Mouse (Mus musculus) heart, embryonic 15.5 days (tissue): Measurements from ENCODE around the gene Bglap3. TPM values are rescaled to one million over a fixed set of nuclear protein-coding genes. Genes with fewer than 3 reads are reported as not detected.
"Not testable (repeated sequence)": the region's sequence is repeated elsewhere in the genome, so short reads cannot be mapped to it uniquely, and the experiment has no call there.

Experiments used
- ATAC-seq: fragments of 200-750 bp; cut with Nextera tagmentation; replicated peaks from 2 replicates; pipeline ENCODE4 v1.8.0; 2017; ENCODE audit warnings: low read depth, moderate TSS enrichment; ENCODE audit not compliant: insufficient number of reproducible peaks, insufficient read depth, low FRiP score
- H3K27ac ChIP-seq: fragments of 300-500 bp; sonication (generic); 2 replicates; pipeline ENCODE4 v1.5.1; 2015; ENCODE audit warnings: mild to moderate bottlenecking, inconsistent platforms
- H3K27me3 ChIP-seq: fragments of 300-500 bp; sonication (generic); 2 replicates; pipeline ENCODE4 v1.6.1; 2015; ENCODE audit warnings: inconsistent platforms
- H3K36me3 ChIP-seq: fragments of 300-500 bp; sonication (generic); 2 replicates; pipeline ENCODE4 v1.6.1; 2015; ENCODE audit warnings: mild to moderate bottlenecking, inconsistent platforms
- H3K4me1 ChIP-seq: fragments of 300-500 bp; sonication (generic); replicated peaks from 2 replicates; pipeline ENCODE4 v1.6.1; 2015; ENCODE audit warnings: inconsistent platforms
- H3K4me2 ChIP-seq: fragments of 300-500 bp; sonication (generic); 2 replicates; pipeline ENCODE4 v1.6.1; 2015; ENCODE audit warnings: inconsistent platforms, mild to moderate bottlenecking, moderate library complexity
- H3K4me3 ChIP-seq: fragments of 300-500 bp; sonication (generic); 2 replicates; pipeline ENCODE4 v1.5.1; 2015; ENCODE audit warnings: mild to moderate bottlenecking, inconsistent platforms
- H3K9ac ChIP-seq: fragments of 300-500 bp; sonication (generic); 2 replicates; pipeline ENCODE4 v1.6.1; 2015; ENCODE audit warnings: mild to moderate bottlenecking, inconsistent platforms
- H3K9me3 ChIP-seq: fragments of 300-500 bp; sonication (generic); replicated peaks from 2 replicates; pipeline ENCODE4 v1.6.1; 2016; ENCODE audit warnings: inconsistent platforms
- WGBS: fragments of 180-500 bp; shearing (Covaris S2); methylation state at CpG from one replicate; pipeline ENCODE4 v1.1.7; 2015; ENCODE audit warnings: mixed read lengths; 5-methylcytosine and 5-hydroxymethylcytosine counted together
- polyA plus RNA-seq: library from polyadenylated mRNA; unstranded; fragments of >200 nt; fragmentation: Nextera tagmentation; extraction: Ambion mirVana; gene quantifications from 2 replicates; pipeline ENCODE4 v1.2.1, GENCODE M21; 2015

Gene Bglap3
- polyA plus RNA-seq, 1 experiment from 2014 or later = not detected

DNA sequence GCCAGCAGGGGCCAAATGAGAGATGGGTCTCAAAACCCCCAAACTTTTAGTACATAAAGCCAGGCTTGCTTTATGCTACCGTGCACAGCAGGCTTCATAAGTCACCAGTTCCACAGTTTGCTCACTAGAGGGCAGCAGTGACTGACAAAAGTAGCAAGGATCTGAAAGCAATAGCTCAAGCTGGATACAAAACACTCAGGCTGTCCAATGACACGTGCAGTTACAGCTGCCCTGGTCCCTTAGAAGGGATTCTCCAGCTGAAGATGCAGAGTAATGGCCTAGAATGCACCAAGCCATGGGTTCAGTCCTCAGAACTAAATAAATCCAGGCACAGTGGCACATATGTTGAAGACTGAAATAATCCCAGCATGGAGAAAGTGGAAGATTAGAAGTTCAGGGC lies 34.5 kb upstream of the Bglap3 start:
- Histone ChIP-seq H3K4me1 (peaks cover 31% of the 10 kb centered on the region), H3K9me3 (no peaks in the 10 kb centered on the region), H3K4me2 (no peak overlapping the region), H3K27me3 (no peaks in the 10 kb centered on the region), H3K27ac (no peak overlapping the region), H3K9ac (no peak overlapping the region), H3K36me3 (peaks cover 8% of the 10 kb centered on the region; the same call in 1 of the 2 replicates), H3K4me3 (no peak overlapping the region)
- 0% methylated on average over 2 of the region's 2 CpGs for WGBS
- no peak for ATAC-seq

DNA sequence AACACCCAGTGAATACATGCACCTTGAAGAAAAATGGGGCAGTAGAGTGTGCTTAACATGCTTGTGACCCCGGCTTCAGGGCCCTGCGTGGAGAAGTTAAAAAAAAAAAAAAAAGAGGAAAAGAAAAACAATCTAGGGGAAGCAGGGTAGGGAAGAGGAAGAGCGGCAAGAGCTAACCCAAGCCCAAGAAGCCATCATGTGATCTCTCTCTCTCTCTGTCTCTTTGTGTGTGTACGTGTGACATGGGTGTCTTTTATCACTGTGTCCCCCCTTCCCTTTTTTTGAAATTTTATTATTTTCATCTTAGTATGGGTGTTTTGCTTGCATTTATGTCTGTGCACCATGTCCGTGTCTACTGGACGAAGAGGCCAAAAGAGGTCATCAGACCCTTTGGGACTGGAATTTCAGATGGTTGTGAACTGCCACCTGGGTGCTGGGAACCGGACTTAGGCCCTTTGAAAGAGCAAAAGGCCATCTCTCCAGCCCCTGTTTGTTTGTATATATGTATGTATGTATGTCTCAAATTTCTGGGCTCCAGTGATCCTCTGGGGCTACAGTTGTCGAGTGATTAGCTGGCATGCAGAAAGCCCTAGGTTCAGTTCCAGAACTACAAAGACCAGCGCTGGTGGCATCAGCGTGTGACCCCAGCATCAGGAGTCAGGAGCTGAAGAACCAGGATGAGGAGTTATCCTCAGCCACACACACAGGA lies 31.1 kb upstream of the Bglap3 start:
- H3K27ac ChIP-seq = no peak overlapping the region
- no peaks in the 10 kb centered on the region for H3K27me3 ChIP-seq
- H3K4me1 ChIP-seq = peaks cover 15% of the 10 kb centered on the region
- H3K9ac ChIP-seq = no peak overlapping the region
- no peaks in the 10 kb centered on the region for H3K9me3 ChIP-seq
- 89% methylated on average over 10 of the region's 10 CpGs for WGBS
- H3K4me2 ChIP-seq = no peak overlapping the region
- no peak overlapping the region for H3K4me3 ChIP-seq
- peaks cover 6% of the 10 kb centered on the region; the same call in 1 of the 2 replicates for H3K36me3 ChIP-seq
- ATAC-seq = no peak

DNA sequence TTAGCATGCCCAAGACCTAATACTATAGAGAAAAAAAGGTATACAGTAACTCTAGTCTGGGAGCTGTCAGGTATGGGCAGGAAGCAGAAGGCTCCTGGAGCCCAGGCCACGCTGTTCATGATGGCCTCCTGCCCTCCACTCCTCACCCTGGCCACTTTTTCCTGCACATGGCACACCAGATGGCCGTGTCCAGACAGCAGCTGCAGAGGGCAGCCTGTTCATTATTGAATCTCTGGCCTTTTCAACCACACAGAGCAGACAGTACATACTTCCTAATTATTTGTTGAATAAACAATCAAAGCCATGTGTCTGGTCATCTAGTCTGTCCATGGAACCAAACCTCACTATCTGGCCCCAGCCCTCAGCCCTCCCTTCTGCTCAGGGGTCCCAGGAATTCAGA lies 26.1 kb upstream of the Bglap3 start:
- Histone ChIP-seq H3K27ac (no peak overlapping the region), H3K9ac (no peak overlapping the region), H3K4me1 (no peaks in the 10 kb centered on the region), H3K36me3 (peaks cover 17% of the 10 kb centered on the region), H3K4me2 (no peak overlapping the region), H3K4me3 (no peak overlapping the region), H3K9me3 (no peaks in the 10 kb centered on the region), H3K27me3 (no peaks in the 10 kb centered on the region)
- 82% methylated on average over 2 of the region's 2 CpGs for WGBS
- no peak for ATAC-seq

DNA sequence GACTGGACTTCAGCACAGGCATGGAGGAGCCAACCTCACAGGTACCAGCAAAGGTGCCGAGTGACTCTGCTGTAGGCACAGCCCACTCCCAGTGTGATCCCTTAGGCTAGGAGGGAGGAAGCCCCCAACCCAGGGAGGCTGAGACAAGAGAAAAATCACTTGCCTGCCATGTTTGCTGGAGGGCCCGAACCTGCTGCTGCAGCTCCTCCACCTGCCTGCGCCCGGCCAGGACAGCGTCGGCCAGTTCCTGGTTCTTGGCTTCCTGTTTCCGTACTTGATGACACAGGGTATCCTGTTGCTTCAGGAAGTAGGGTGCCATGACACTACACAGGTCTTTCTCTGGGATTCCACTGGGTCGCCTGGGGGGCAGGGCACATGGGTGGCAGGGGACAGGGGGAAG lies 23.2 kb upstream of the Bglap3 start:
- no peak overlapping the region for H3K9ac ChIP-seq
- 89% methylated on average over 8 of the region's 8 CpGs for WGBS
- H3K4me1 ChIP-seq = no peaks in the 10 kb centered on the region
- peaks cover 15% of the 10 kb centered on the region for H3K36me3 ChIP-seq
- H3K4me2 ChIP-seq = no peak overlapping the region
- H3K4me3 ChIP-seq = no peak overlapping the region
- H3K27ac ChIP-seq = no peak overlapping the region
- H3K9me3 ChIP-seq = no peaks in the 10 kb centered on the region
- ATAC-seq = no peak
- no peaks in the 10 kb centered on the region for H3K27me3 ChIP-seq

DNA sequence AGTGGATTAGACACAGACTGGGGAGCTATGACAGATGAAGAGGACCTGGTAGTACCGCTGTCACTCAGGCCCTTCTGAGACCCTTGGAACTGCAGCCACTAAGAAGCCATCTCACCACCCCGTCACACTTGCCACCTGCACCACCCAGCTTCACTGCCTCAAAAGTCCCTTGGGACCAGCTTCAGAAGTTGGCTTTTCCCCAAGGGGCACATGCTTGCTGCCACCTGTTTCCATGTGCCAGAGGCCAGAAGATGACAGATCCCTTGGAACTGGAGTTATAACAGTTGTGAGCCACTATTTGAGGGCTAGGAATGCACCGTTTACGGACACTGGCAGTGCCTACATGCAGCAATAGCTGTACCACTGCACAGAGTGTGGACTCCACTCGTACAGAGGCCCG lies 22.7 kb upstream of the Bglap3 start:
- ATAC-seq = no peak
- Histone ChIP-seq H3K9me3 (no peaks in the 10 kb centered on the region), H3K4me3 (no peak overlapping the region), H3K9ac (no peak overlapping the region), H3K4me1 (no peaks in the 10 kb centered on the region), H3K27ac (no peak overlapping the region), H3K4me2 (no peak overlapping the region), H3K27me3 (no peaks in the 10 kb centered on the region), H3K36me3 (peaks cover 17% of the 10 kb centered on the region)
- 93% methylated on average over 6 of the region's 6 CpGs for WGBS

DNA sequence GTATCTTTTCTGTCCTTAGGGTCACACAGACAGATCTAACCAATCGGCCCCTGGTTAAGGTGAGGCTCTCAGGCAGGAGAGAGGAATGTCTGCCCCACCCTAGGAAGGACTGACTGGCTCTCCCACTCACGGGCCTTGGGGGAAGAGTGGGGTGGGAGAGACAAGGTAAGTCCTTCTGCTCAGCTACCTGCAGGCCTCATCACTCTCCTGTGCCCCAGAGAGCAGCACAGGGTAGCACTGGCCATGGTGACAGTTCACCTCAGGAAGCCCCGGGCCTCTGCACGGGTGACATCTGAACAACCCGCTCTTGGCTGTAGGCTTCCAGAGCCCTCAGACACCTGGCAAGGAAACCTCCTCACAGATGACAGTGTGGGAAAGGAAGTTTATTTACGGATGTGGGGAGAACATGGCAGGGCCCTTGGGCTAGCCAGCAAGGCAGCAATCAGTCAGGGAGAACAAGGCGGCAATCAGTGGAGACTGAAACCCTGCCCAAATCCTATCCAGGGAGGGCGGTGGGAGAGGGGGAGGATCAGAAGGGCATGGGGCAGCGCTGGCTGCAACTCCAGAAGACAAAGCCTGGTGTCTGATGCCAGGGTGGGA lies 21.3 kb upstream of the Bglap3 start:
- WGBS = 79% methylated on average over 9 of the region's 9 CpGs

DNA sequence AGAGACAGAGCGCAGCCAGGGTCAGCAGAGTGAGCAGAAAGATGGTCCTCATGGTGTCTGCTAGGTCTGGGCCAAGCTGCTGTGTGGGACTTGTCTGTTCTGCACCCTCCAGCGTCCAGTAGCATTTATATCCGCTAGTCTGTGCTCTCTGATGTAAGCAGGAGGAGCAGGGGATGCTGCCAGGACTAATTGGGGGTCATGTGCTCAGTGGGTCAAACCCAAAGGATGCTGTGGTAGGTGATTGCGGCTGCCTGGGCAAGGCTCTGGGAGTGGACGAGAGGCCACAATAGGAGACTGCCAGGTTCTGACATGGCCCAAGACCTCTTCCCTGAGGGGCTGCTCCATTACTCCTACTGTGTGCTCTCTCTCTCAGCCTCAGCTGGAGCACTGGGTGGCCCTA lies 11.8 kb upstream of the Bglap3 start, which contains the start of gene Bglap:
Gene Bglap, minus strand, starts transcription at position 101 of the 400 bp plus-strand sequence.
- no peak for ATAC-seq
- 75% methylated on average over 5 of the region's 5 CpGs for WGBS
- peaks cover 3% of the 10 kb centered on the region; the same call in 1 of the 2 replicates for H3K4me1 ChIP-seq

More for the DNA sequence above, 21.3 kb upstream of the Bglap3 start:
- Histone ChIP-seq H3K36me3 (peaks cover 17% of the 10 kb centered on the region), H3K4me2 (no peak overlapping the region), H3K9ac (no peak overlapping the region), H3K4me3 (no peak overlapping the region), H3K9me3 (no peaks in the 10 kb centered on the region), H3K27ac (no peak overlapping the region), H3K4me1 (no peaks in the 10 kb centered on the region), H3K27me3 (no peaks in the 10 kb centered on the region)
- 0 out of 2 replicates have a peak, but pooled peaks have one; percentile 35 for ATAC-seq

DNA sequence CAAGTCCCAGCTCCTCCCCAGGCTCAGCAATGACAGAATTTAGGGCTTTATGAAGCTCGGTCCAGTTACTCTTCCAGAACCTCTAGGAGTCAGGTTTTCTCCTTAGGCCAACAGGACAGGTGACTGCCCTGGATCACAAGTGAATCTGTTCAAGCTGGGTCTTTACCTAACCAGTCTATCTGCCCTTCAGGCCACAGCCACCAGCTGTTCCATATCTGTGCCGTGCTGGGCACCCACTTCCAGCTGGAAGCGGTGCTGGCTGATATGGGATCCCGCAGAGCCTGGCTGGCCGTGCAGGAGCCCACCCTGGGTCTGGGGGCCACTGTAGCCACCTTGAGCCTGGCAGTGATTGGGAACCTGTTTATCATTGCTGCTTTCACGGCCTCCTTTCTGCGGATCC lies 9.8 kb upstream of the Bglap3 start:
- H3K9me3 ChIP-seq, H3K36me3 ChIP-seq, H3K9ac ChIP-seq, H3K27ac ChIP-seq, ATAC-seq, H3K4me2 ChIP-seq, H3K27me3 ChIP-seq, H3K4me3 ChIP-seq, H3K4me1 ChIP-seq: not testable (repeated sequence)
- 57% methylated on average over 2 of the region's 7 CpGs for WGBS

More for the DNA sequence above, 11.8 kb upstream of the Bglap3 start, which contains the start of gene Bglap:
- no peak within 1 kb of the TSS for H3K4me2 ChIP-seq
- H3K36me3 ChIP-seq = no peaks in the 10 kb centered on the region
- H3K27me3 ChIP-seq = no peaks in the 10 kb centered on the region
- H3K27ac ChIP-seq = no peak within 1 kb of the TSS
- no peak within 1 kb of the TSS for H3K9ac ChIP-seq
- H3K4me3 ChIP-seq = no peak within 1 kb of the TSS
- no peaks in the 10 kb centered on the region for H3K9me3 ChIP-seq

DNA sequence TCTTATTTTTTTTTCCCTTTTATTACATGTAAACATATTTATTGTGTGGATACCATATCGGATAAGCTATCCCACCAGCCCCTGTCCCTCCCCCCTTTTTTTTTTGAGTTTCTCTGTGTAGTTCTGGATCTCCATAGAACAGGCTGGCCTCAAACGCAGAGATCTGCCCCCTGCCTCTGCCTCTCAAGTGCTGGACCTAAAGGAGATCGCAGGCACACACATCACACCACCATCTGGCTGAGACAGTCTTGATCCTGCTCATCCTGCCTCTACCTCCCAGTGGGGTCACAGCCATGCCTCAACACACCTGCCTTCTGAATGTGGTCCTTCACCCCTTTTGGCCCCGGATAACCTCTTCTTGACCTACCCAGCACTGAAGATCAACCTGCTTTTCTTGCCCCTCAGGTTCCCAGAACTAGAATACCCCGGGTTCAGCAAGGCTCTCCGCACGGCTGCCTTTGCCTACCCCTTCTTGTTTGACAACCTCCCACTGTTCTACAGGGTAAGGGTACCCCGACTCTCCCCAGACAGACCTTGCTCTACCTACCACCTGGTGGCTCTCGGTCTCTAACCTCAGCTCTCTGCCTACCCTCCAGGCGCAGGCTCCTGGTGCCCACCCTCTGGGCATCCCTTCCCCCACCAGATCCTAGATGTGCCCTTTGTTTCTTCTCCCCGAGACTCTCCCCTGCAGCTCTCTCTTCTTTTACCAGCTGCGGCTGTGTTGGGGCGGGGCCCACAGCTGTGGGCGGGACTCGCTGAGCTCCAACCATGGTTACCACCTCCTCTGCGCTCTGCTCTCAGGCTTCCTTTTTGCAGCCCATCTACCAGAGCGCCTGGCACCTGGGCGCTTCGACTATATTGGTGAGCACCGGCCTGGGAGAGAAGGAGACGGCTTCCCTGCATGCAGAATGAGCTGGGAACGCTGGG lies 9.1 kb upstream of the Bglap3 start:
- not testable (repeated sequence) for H3K27ac ChIP-seq

DNA sequence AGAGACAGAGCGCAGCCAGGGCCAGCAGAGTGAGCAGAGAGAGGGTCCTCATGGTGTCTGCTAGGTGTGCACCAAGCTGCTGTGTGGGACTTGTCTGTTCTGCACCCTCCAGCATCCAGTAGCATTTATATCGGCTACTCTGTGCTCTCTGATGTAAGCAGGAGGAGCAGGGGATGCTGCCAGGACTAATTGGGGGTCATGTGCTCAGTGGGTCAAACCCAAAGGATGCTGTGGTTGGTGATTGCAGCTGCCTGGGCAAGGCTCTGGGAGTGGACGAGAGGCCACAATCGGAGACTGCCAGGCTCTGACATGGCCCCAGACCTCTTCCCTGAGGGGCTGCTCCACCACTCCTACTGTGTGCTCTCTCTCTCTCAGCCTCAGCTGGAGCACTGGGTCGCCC lies 6.1 kb upstream of the Bglap3 start, which contains the start of gene Bglap2:
Gene Bglap2, minus strand, starts transcription at position 101 of the 400 bp plus-strand sequence.
- not testable (repeated sequence) for H3K4me2 ChIP-seq, H3K4me1 ChIP-seq, H3K36me3 ChIP-seq, H3K9ac ChIP-seq, ATAC-seq, H3K27me3 ChIP-seq, H3K27ac ChIP-seq, H3K4me3 ChIP-seq, H3K9me3 ChIP-seq
- WGBS = 76% methylated on average over 5 of the region's 5 CpGs

More for the DNA sequence above, 9.1 kb upstream of the Bglap3 start:
- peak; percentile 69; the same call in 1 of the 2 replicates for ATAC-seq
- H3K9me3 ChIP-seq, H3K9ac ChIP-seq, H3K36me3 ChIP-seq, H3K4me3 ChIP-seq, H3K27me3 ChIP-seq, H3K4me1 ChIP-seq: not testable (repeated sequence)
- 11% methylated on average over 20 of the region's 22 CpGs for WGBS
- H3K4me2 ChIP-seq = peak overlapping the region; percentile 52

DNA sequence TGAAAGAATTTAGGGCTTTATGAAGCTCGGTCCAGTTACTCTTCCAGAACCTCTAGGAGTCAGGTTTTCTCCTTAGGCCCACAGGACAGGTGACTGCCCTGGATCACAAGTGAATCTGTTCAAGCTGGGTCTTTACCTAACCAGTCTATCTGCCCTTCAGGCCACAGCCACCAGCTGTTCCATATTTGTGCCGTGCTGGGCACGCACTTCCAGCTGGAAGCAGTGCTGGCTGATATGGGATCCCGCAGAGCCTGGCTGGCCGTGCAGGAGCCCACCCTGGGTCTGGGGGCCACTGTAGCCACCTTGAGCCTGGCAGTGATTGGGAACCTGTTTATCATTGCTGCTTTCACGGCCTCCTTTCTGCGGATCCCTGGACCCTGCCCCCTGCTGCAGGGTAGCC lies 4.1 kb upstream of the Bglap3 start:
- not testable (repeated sequence) for H3K27ac ChIP-seq, H3K4me3 ChIP-seq, H3K9me3 ChIP-seq, ATAC-seq, H3K9ac ChIP-seq, H3K36me3 ChIP-seq, H3K4me1 ChIP-seq, H3K27me3 ChIP-seq
- peak overlapping the region; percentile 52 for H3K4me2 ChIP-seq
- 22% methylated on average over 6 of the region's 7 CpGs for WGBS
